Mouse (Mus musculus) stomach, postnatal 0 days (tissue): ENCODE data around the gene Zfp420.

Experiments
- CTCF ChIP-seq: IDR thresholded peaks from 2 replicates; pipeline ENCODE4 v1.5.1; 2016; ENCODE audit warnings: antibody characterized with exemption, low read depth, mild to moderate bottlenecking, moderate library complexity
- EP300 ChIP-seq: optimal IDR thresholded peaks from 2 replicates; pipeline ENCODE3; 2016; ENCODE audit warnings: antibody characterized with exemption

DNA sequence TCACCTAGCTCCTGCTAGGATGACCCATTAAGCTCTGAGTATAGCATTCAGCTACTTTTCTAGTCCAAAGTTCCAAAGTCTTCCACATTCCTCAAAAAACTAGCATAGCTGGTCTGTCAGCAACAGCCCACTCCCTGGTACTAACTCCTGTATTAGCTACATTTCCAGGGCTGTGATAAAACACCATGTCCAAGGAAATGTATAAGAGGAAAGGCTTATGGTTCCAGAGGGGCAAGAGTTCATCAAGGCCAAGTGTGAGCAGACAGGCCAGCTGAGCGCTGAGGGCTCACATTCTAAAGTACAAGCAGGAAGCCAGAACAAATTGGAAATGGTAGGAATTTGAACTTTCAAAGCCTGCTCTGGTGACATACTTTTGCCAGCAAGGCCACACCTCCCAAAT is 17.7 kb upstream of the Zfp420 start:
- TF ChIP-seq EP300, result no peak
- TF ChIP-seq CTCF, result no peak
